Mouse (Mus musculus): ENCODE results near the gene Prdx3.

GRCm38 (mm10) chr19:60871366-60871765, 3.0 kb downstream of the Prdx3 start:
- TF ChIP-seq POLR2A (IDR thresholded peaks at IDR 0.05; ENCODE audit: borderline replicate concordance, insufficient read depth, low read length) (no peak), CTCF (IDR thresholded peaks at IDR 0.05; ENCODE audit: borderline replicate concordance, insufficient read depth, low read depth, low read length) (no peak)

Measured in cerebellum, adult 2 months (tissue).